Mouse (Mus musculus) retina, postnatal 7 days (tissue): ENCODE measurements at regions not wholly inside any gene's neighbourhood (a gene's known extent, or its start where the extent isn't known, plus 50 kb on each side); places are given as distances from the start of the nearest gene placed in this dataset.

Source experiments
- DNase-seq: peaks from one replicate; pipeline ENCODE4 v3.0.0-alpha.2; 2012; ENCODE audit warnings: low read depth, low spot score

GRCm38 (mm10) chr6:118285246-118285645 lies 87.7 kb upstream of the Ret start:
- no peak for DNase-seq

GRCm38 (mm10) chr6:118283949-118284568 lies 86.5 kb upstream of the Ret start:
- DNase-seq, result no peak

- no peak for DNase-seq
Observed at GRCm38 (mm10) chr6:118263951-118264350, 66.4 kb upstream of the Ret start.

GRCm38 (mm10) chr6:118259881-118260280 lies 62.4 kb upstream of the Ret start:
- no peak for DNase-seq

- DNase-seq, result no peak
Observed at GRCm38 (mm10) chr6:118254871-118255270, 57.4 kb upstream of the Ret start.

GRCm38 (mm10) chr6:118252711-118253110 lies 55.2 kb upstream of the Ret start:
- DNase-seq, result peak; percentile 3

- DNase-seq, result no peak
Observed at GRCm38 (mm10) chr6:118251131-118251530, 53.6 kb upstream of the Ret start.

- DNase-seq, result no peak
Observed at GRCm38 (mm10) chr6:118250006-118250405, 52.5 kb upstream of the Ret start.
